Mouse (Mus musculus): ENCODE measurements around the gene Gab2. TPM values are rescaled to one million over a fixed set of nuclear protein-coding genes. Genes with fewer than 3 reads are reported as not detected.

Gene Gab2
- total RNA-seq, 2 experiments from 2014 or later, result 8.7 to 9.8 TPM

GRCm38 (mm10) chr7:97333113-97333898 lies 251.9 kb downstream of the Gab2 start:
- no peak for DNase-seq
- intact Hi-C loops (cut with DNase I; ENCODE audit: low total_unique reads), result no loop called here

- intact Hi-C loops (cut with DNase I; ENCODE audit: low total_unique reads), result no loop called here
These were observed 253.0 kb downstream of the Gab2 start for GRCm38 (mm10) chr7:97334406-97334805.

GRCm38 (mm10) chr7:97336678-97337077 lies 255.3 kb downstream of the Gab2 start:
- no peak for DNase-seq
- intact Hi-C loops (cut with DNase I; ENCODE audit: low total_unique reads), result no loop called here

More at GRCm38 (mm10) chr7:97334406-97334805, 253.0 kb downstream of the Gab2 start:
- no peak for DNase-seq

GRCm38 (mm10) chr7:97338593-97338992 lies 257.2 kb downstream of the Gab2 start:
- DNase-seq, result no peak
- intact Hi-C loops (cut with DNase I; ENCODE audit: low total_unique reads), result no loop called here

- no peak for DNase-seq
- intact Hi-C loops (cut with DNase I; ENCODE audit: low total_unique reads), result no loop called here
These were observed 258.2 kb downstream of the Gab2 start for GRCm38 (mm10) chr7:97339623-97340022.

GRCm38 (mm10) chr7:97340907-97341849 lies 259.8 kb downstream of the Gab2 start:
- DNase-seq, result no peak
- intact Hi-C loops (cut with DNase I; ENCODE audit: low total_unique reads), result no loop called here

- no peak for DNase-seq
- intact Hi-C loops (cut with DNase I; ENCODE audit: low total_unique reads), result no loop called here
These were observed 261.6 kb downstream of the Gab2 start for GRCm38 (mm10) chr7:97342961-97343360.

- intact Hi-C loops (cut with DNase I; ENCODE audit: low total_unique reads), result no loop called here
- DNase-seq, result no peak
These were observed 263.3 kb downstream of the Gab2 start for GRCm38 (mm10) chr7:97344655-97345054.

- intact Hi-C loops (cut with DNase I; ENCODE audit: low total_unique reads), result no loop called here
- peak; percentile 60 for DNase-seq
These were observed 264.0 kb downstream of the Gab2 start for GRCm38 (mm10) chr7:97345229-97345871.

- intact Hi-C loops (cut with DNase I; ENCODE audit: low total_unique reads), result no loop called here
- no peak for DNase-seq
These were observed 264.9 kb downstream of the Gab2 start for GRCm38 (mm10) chr7:97346111-97346821.

- intact Hi-C loops (cut with DNase I; ENCODE audit: low total_unique reads), result no loop called here
- no peak for DNase-seq
These were observed 265.4 kb downstream of the Gab2 start for GRCm38 (mm10) chr7:97346822-97347166.

- intact Hi-C loops (cut with DNase I; ENCODE audit: low total_unique reads), result no loop called here
These were observed 266.1 kb downstream of the Gab2 start for GRCm38 (mm10) chr7:97347464-97347863.

GRCm38 (mm10) chr7:97348318-97348717 lies 266.9 kb downstream of the Gab2 start:
- intact Hi-C loops (cut with DNase I; ENCODE audit: low total_unique reads), result no loop called here
- DNase-seq, result no peak

More at GRCm38 (mm10) chr7:97347464-97347863, 266.1 kb downstream of the Gab2 start:
- no peak for DNase-seq

- DNase-seq, result no peak
- intact Hi-C loops (cut with DNase I; ENCODE audit: low total_unique reads), result no loop called here
These were observed 267.4 kb downstream of the Gab2 start for GRCm38 (mm10) chr7:97348836-97349235.

- intact Hi-C loops (cut with DNase I; ENCODE audit: low total_unique reads), result no loop called here
- DNase-seq, result no peak
These were observed 268.1 kb downstream of the Gab2 start for GRCm38 (mm10) chr7:97349438-97349837.

- intact Hi-C loops (cut with DNase I; ENCODE audit: low total_unique reads), result no loop called here
- no peak for DNase-seq
These were observed 269.5 kb downstream of the Gab2 start for GRCm38 (mm10) chr7:97350891-97351290.

- no peak for DNase-seq
- intact Hi-C loops (cut with DNase I; ENCODE audit: low total_unique reads), result no loop called here
These were observed 270.6 kb downstream of the Gab2 start for GRCm38 (mm10) chr7:97351792-97352513.

- no peak for DNase-seq
- intact Hi-C loops (cut with DNase I; ENCODE audit: low total_unique reads), result no loop called here
These were observed 272.0 kb downstream of the Gab2 start for GRCm38 (mm10) chr7:97353356-97353755.
